Mouse (Mus musculus): ENCODE measurements around the gene Ipo7. TPM values are rescaled to one million over a fixed set of nuclear protein-coding genes. Genes with fewer than 3 reads are reported as not detected.

The Ipo7 gene
- polyA plus RNA-seq, 1 experiment, result 8.7 TPM

GRCm38 (mm10) chr7:110085217-110085616 is 67.1 kb downstream of the Ipo7 start:
- no peaks in the 10 kb centered on the region for H3K27me3 ChIP-seq (ENCODE audit: control insufficient read depth, insufficient read depth, low read length)
- no peak for TF ChIP-seq CTCF (IDR thresholded peaks at IDR 0.05; ENCODE audit: control insufficient read depth, insufficient read depth, insufficient replicate concordance, low read depth, low read length)
- TF ChIP-seq POLR2A (IDR thresholded peaks at IDR 0.05; ENCODE audit: control insufficient read depth, low read depth, low read length), result no peak
- peaks cover 1% of the 10 kb centered on the region; the same call in 1 of the 2 replicates for H3K36me3 ChIP-seq (ENCODE audit: control insufficient read depth, insufficient read depth, low read length)
- H3K27ac ChIP-seq (ENCODE audit: control insufficient read depth, insufficient read depth, low read depth, low read length), result no peak overlapping the region
- H3K4me3 ChIP-seq (ENCODE audit: control insufficient read depth, low read depth, low read length), result no peak overlapping the region
- H3K4me1 ChIP-seq (ENCODE audit: control insufficient read depth, insufficient read depth, low read length), result peaks cover 4% of the 10 kb centered on the region

- H3K4me1 ChIP-seq (ENCODE audit: control insufficient read depth, insufficient read depth, low read length), result peaks cover 4% of the 10 kb centered on the region
- no peaks in the 10 kb centered on the region for H3K27me3 ChIP-seq (ENCODE audit: control insufficient read depth, insufficient read depth, low read length)
- H3K4me3 ChIP-seq (ENCODE audit: control insufficient read depth, low read depth, low read length), result no peak overlapping the region
- peaks cover 3% of the 10 kb centered on the region; the same call in 1 of the 2 replicates for H3K36me3 ChIP-seq (ENCODE audit: control insufficient read depth, insufficient read depth, low read length)
- no peak overlapping the region for H3K27ac ChIP-seq (ENCODE audit: control insufficient read depth, insufficient read depth, low read depth, low read length)
- TF ChIP-seq CTCF (IDR thresholded peaks at IDR 0.05; ENCODE audit: control insufficient read depth, insufficient read depth, insufficient replicate concordance, low read depth, low read length) (no peak), POLR2A (IDR thresholded peaks at IDR 0.05; ENCODE audit: control insufficient read depth, low read depth, low read length) (no peak)
Measured at GRCm38 (mm10) chr7:110087914-110088313, 69.8 kb downstream of the Ipo7 start.

GRCm38 (mm10) chr7:110091670-110092069 is 73.6 kb downstream of the Ipo7 start:
- H3K4me1 ChIP-seq (ENCODE audit: control insufficient read depth, insufficient read depth, low read length), result no peaks in the 10 kb centered on the region
- TF ChIP-seq POLR2A (IDR thresholded peaks at IDR 0.05; ENCODE audit: control insufficient read depth, low read depth, low read length), result no peak
- TF ChIP-seq CTCF (IDR thresholded peaks at IDR 0.05; ENCODE audit: control insufficient read depth, insufficient read depth, insufficient replicate concordance, low read depth, low read length), result no peak
- H3K27ac ChIP-seq (ENCODE audit: control insufficient read depth, insufficient read depth, low read depth, low read length), result no peak overlapping the region
- peaks cover 2% of the 10 kb centered on the region for H3K36me3 ChIP-seq (ENCODE audit: control insufficient read depth, insufficient read depth, low read length)
- no peaks in the 10 kb centered on the region for H3K27me3 ChIP-seq (ENCODE audit: control insufficient read depth, insufficient read depth, low read length)
- no peak overlapping the region for H3K4me3 ChIP-seq (ENCODE audit: control insufficient read depth, low read depth, low read length)

- Histone ChIP-seq H3K27ac (ENCODE audit: control insufficient read depth, insufficient read depth, low read depth, low read length) (no peak overlapping the region; the same call in 1 of the 2 replicates), H3K4me1 (ENCODE audit: control insufficient read depth, insufficient read depth, low read length) (no peaks in the 10 kb centered on the region), H3K36me3 (ENCODE audit: control insufficient read depth, insufficient read depth, low read length) (peaks cover 2% of the 10 kb centered on the region), H3K4me3 (ENCODE audit: control insufficient read depth, low read depth, low read length) (no peak overlapping the region), H3K27me3 (ENCODE audit: control insufficient read depth, insufficient read depth, low read length) (no peaks in the 10 kb centered on the region)
- TF ChIP-seq CTCF (IDR thresholded peaks at IDR 0.05; ENCODE audit: control insufficient read depth, insufficient read depth, insufficient replicate concordance, low read depth, low read length) (no peak), POLR2A (IDR thresholded peaks at IDR 0.05; ENCODE audit: control insufficient read depth, low read depth, low read length) (no peak)
Measured at GRCm38 (mm10) chr7:110096332-110096731, 78.3 kb downstream of the Ipo7 start.

- Histone ChIP-seq H3K4me3 (ENCODE audit: control insufficient read depth, low read depth, low read length) (no peak overlapping the region), H3K27me3 (ENCODE audit: control insufficient read depth, insufficient read depth, low read length) (no peaks in the 10 kb centered on the region), H3K36me3 (ENCODE audit: control insufficient read depth, insufficient read depth, low read length) (peaks cover 2% of the 10 kb centered on the region), H3K4me1 (ENCODE audit: control insufficient read depth, insufficient read depth, low read length) (no peaks in the 10 kb centered on the region), H3K27ac (ENCODE audit: control insufficient read depth, insufficient read depth, low read depth, low read length) (no peak overlapping the region)
- TF ChIP-seq CTCF (IDR thresholded peaks at IDR 0.05; ENCODE audit: control insufficient read depth, insufficient read depth, insufficient replicate concordance, low read depth, low read length) (no peak), POLR2A (IDR thresholded peaks at IDR 0.05; ENCODE audit: control insufficient read depth, low read depth, low read length) (no peak)
Measured at GRCm38 (mm10) chr7:110097106-110097793, 79.2 kb downstream of the Ipo7 start.

GRCm38 (mm10) chr7:110100854-110101253 is 82.8 kb downstream of the Ipo7 start:
- H3K36me3 ChIP-seq (ENCODE audit: control insufficient read depth, insufficient read depth, low read length), result no peaks in the 10 kb centered on the region
- H3K27ac ChIP-seq (ENCODE audit: control insufficient read depth, insufficient read depth, low read depth, low read length), result no peak overlapping the region
- TF ChIP-seq POLR2A (IDR thresholded peaks at IDR 0.05; ENCODE audit: control insufficient read depth, low read depth, low read length), result no peak
- TF ChIP-seq CTCF (IDR thresholded peaks at IDR 0.05; ENCODE audit: control insufficient read depth, insufficient read depth, insufficient replicate concordance, low read depth, low read length), result no peak
- H3K4me3 ChIP-seq (ENCODE audit: control insufficient read depth, low read depth, low read length), result peak overlapping the region; percentile 11
- no peaks in the 10 kb centered on the region for H3K27me3 ChIP-seq (ENCODE audit: control insufficient read depth, insufficient read depth, low read length)
- no peaks in the 10 kb centered on the region for H3K4me1 ChIP-seq (ENCODE audit: control insufficient read depth, insufficient read depth, low read length)

- Histone ChIP-seq H3K27me3 (ENCODE audit: control insufficient read depth, insufficient read depth, low read length) (no peaks in the 10 kb centered on the region), H3K27ac (ENCODE audit: control insufficient read depth, insufficient read depth, low read depth, low read length) (no peak overlapping the region), H3K4me3 (ENCODE audit: control insufficient read depth, low read depth, low read length) (peak overlapping the region; percentile 58), H3K36me3 (ENCODE audit: control insufficient read depth, insufficient read depth, low read length) (no peaks in the 10 kb centered on the region), H3K4me1 (ENCODE audit: control insufficient read depth, insufficient read depth, low read length) (no peaks in the 10 kb centered on the region)
- TF ChIP-seq CTCF (IDR thresholded peaks at IDR 0.05; ENCODE audit: control insufficient read depth, insufficient read depth, insufficient replicate concordance, low read depth, low read length), result no peak
- TF ChIP-seq POLR2A (IDR thresholded peaks at IDR 0.05; ENCODE audit: control insufficient read depth, low read depth, low read length), result no peak
Measured at GRCm38 (mm10) chr7:110101266-110101665, 83.2 kb downstream of the Ipo7 start.
